Mouse (Mus musculus): Measurements from ENCODE around the gene Tpm3-rs7. TPM values are rescaled to one million over a fixed set of nuclear protein-coding genes. Genes with fewer than 3 reads are reported as not detected.

Tpm3-rs7 gene
- 0.79 TPM for polyA plus RNA-seq (2015; fragmentation: Illumina TruSeq; extraction: RNeasy Lipid Tissue Mini Kit (QIAGEN cat#74804); ENCODE audit: low read depth, low replicate concordance)

GRCm38 (mm10) chr14:113314499-113314898 is at the start of gene Tpm3-rs7:
Gene Tpm3-rs7 (plus strand): TSS chr14:113314608.

